In genomic region chr9:124118489-124118888, GRCm38 (mm10) we compare ENCODE assay signal across 8 mouse cellular contexts. TPM values are rescaled to one million over a fixed set of nuclear protein-coding genes. Genes with fewer than 3 reads are reported as not detected.
DNase-seq lines count a peak whose midpoint lies in the region; ATAC-seq and TF ChIP-seq lines count a peak whose summit lies in the region.

No protein-coding gene starts in this region.

- H3K4me1 ChIP-seq in heart, postnatal 0 days (ENCODE audit: control insufficient read depth, insufficient read depth) = no peaks in the 10 kb centered on the region
- no peaks in the 10 kb centered on the region for H3K4me1 ChIP-seq in heart, embryonic 12.5 days (replicated peaks)
- no peaks in the 10 kb centered on the region for H3K4me1 ChIP-seq in E14TG2a.4 (replicated peaks; ENCODE audit: low read depth, low read length)
- H3K4me1 ChIP-seq in hindbrain, embryonic 10.5 days (replicated peaks) = no peaks in the 10 kb centered on the region

- TF ChIP-seq EP300 in heart, postnatal 0 days (IDR thresholded peaks at IDR 0.05; ENCODE audit: low read depth) = no peak

- DNase-seq in heart, postnatal 0 days (ENCODE audit: low spot score) = no peak
- peak; percentile 82 for DNase-seq in induced T-regulatory cell, adult 2 months (ENCODE audit: low read depth)
- DNase-seq in cerebellum, adult 8-10 months = no peak
- DNase-seq in urinary bladder, adult 2 months (ENCODE audit: low spot score) = no peak
- no peak for DNase-seq in hindbrain, embryonic 10.5 days (ENCODE audit: low spot score)

- no peak overlapping the region for H3K4me2 ChIP-seq in heart, postnatal 0 days (ENCODE audit: low read depth, low read length)
- H3K4me2 ChIP-seq in heart, embryonic 12.5 days = no peak overlapping the region

- WGBS in heart, postnatal 0 days = 85% methylated on average over 1 of the region's 1 CpGs
- WGBS in heart, embryonic 12.5 days = 88% methylated on average over 1 of the region's 1 CpGs
- WGBS in hindbrain, embryonic 10.5 days = 97% methylated on average over 1 of the region's 1 CpGs

- no peaks in the 10 kb centered on the region for H3K36me3 ChIP-seq in heart, postnatal 0 days (replicated peaks; ENCODE audit: control insufficient read depth, insufficient read depth, low read length)
- no peaks in the 10 kb centered on the region for H3K36me3 ChIP-seq in heart, embryonic 12.5 days
- H3K36me3 ChIP-seq in E14TG2a.4 (ENCODE audit: insufficient read depth, low read length) = no peaks in the 10 kb centered on the region
- H3K36me3 ChIP-seq in hindbrain, embryonic 10.5 days = no peaks in the 10 kb centered on the region

- H3K9ac ChIP-seq in heart, postnatal 0 days (replicated peaks; ENCODE audit: low read depth, low read length) = no peak overlapping the region
- no peak overlapping the region for H3K9ac ChIP-seq in heart, embryonic 12.5 days

- no peak for ATAC-seq in heart, postnatal 0 days (ENCODE audit: insufficient read depth, low read depth)
- no peak for ATAC-seq in heart, embryonic 12.5 days (ENCODE audit: insufficient number of reproducible peaks, low FRiP score)
- ATAC-seq in megakaryocyte-erythroid progenitor cell, adult 5-6 weeks (replicated peaks; ENCODE audit: low FRiP score, low TSS enrichment, poor library complexity, severe bottlenecking) = peak; percentile 99

- H3K27me3 ChIP-seq in heart, postnatal 0 days (ENCODE audit: control insufficient read depth, insufficient read depth, low read length) = no peaks in the 10 kb centered on the region
- no peaks in the 10 kb centered on the region for H3K27me3 ChIP-seq in heart, embryonic 12.5 days (replicated peaks)
- H3K27me3 ChIP-seq in E14TG2a.4 (ENCODE audit: insufficient read depth, low read length) = no peaks in the 10 kb centered on the region
- no peaks in the 10 kb centered on the region for H3K27me3 ChIP-seq in hindbrain, embryonic 10.5 days (ENCODE audit: insufficient read depth, poor library complexity, severe bottlenecking)

- no peak overlapping the region for H3K4me3 ChIP-seq in heart, postnatal 0 days (ENCODE audit: low read depth, low read length)
- H3K4me3 ChIP-seq in heart, embryonic 12.5 days = no peak overlapping the region
- no peak overlapping the region for H3K4me3 ChIP-seq in E14TG2a.4 (replicated peaks; ENCODE audit: low read length)
- H3K4me3 ChIP-seq in hindbrain, embryonic 10.5 days = no peak overlapping the region

- H3K27ac ChIP-seq in heart, postnatal 0 days (ENCODE audit: low read depth) = no peak overlapping the region
- no peak overlapping the region for H3K27ac ChIP-seq in heart, embryonic 12.5 days (ENCODE audit: poor library complexity, severe bottlenecking)
- H3K27ac ChIP-seq in hindbrain, embryonic 10.5 days = no peak overlapping the region

- peak; percentile 21; the same call in 1 of the 2 replicates for TF ChIP-seq CTCF in heart, postnatal 0 days (IDR thresholded peaks at IDR 0.05; ENCODE audit: low read depth)
- 0 out of 2 replicates have a peak, but pooled peaks have one; percentile 5 for TF ChIP-seq CTCF in E14TG2a.4 (conservative IDR thresholded peaks at IDR 0.05; ENCODE audit: low read length)

- H3K9me3 ChIP-seq in heart, postnatal 0 days (replicated peaks; ENCODE audit: control insufficient read depth, low read length) = no peaks in the 10 kb centered on the region
- no peaks in the 10 kb centered on the region for H3K9me3 ChIP-seq in heart, embryonic 12.5 days (replicated peaks)
- peaks cover 4% of the 10 kb centered on the region; the same call in 1 of the 2 replicates for H3K9me3 ChIP-seq in E14TG2a.4 (ENCODE audit: low read length)
- no peaks in the 10 kb centered on the region for H3K9me3 ChIP-seq in hindbrain, embryonic 10.5 days

RNA-seq across cellular contexts. Expression of gene Ccr5, which starts 2.9 kb away (rescaled TPM):
- total RNA-seq in heart, postnatal 0 days (2014; rRNA removed; ENCODE audit: low replicate concordance) = 0.31 TPM in 1 of 2 replicates, not detected in the other
- 0.70 and 0.89 TPM in 2 replicates for polyA plus RNA-seq in heart, postnatal 0 days (2015; fragmentation: Nextera tagmentation; extraction: Ambion mirVana)
- 0.18 and 0.53 TPM in 2 replicates for polyA plus RNA-seq in heart, embryonic 12.5 days (2016; fragmentation: Nextera tagmentation; extraction: Ambion mirVana)
- not detected in 2 replicates for total RNA-seq in megakaryocyte-erythroid progenitor cell, adult 5-6 weeks (2014; fragmentation: Nextera tagmentation)
- total RNA-seq in megakaryocyte-erythroid progenitor cell, adult 5-6 weeks (2017) = 0.27 and 5.4 TPM in 2 replicates
- 2.9 and 5.2 TPM in 2 replicates for polyA plus RNA-seq in urinary bladder, adult 2 months (2012; rRNA removed)
- polyA plus RNA-seq in hindbrain, embryonic 10.5 days (2016; fragmentation: Nextera tagmentation; extraction: Ambion mirVana) = 0.76 and 0.78 TPM in 2 replicates

RNA-seq across cellular contexts. Expression of gene Ccr2, which starts 16.7 kb away (rescaled TPM):
- 5.0 TPM in 1 of 2 replicates, not detected in the other for total RNA-seq in heart, postnatal 0 days (2014; rRNA removed; ENCODE audit: low replicate concordance)
- 0.71 and 0.89 TPM in 2 replicates for polyA plus RNA-seq in heart, postnatal 0 days (2015; fragmentation: Nextera tagmentation; extraction: Ambion mirVana)
- polyA plus RNA-seq in heart, embryonic 12.5 days (2016; fragmentation: Nextera tagmentation; extraction: Ambion mirVana) = 0.24 and 0.28 TPM in 2 replicates
- 0.37 and 1.3 TPM in 2 replicates for total RNA-seq in megakaryocyte-erythroid progenitor cell, adult 5-6 weeks (2014; fragmentation: Nextera tagmentation)
- total RNA-seq in megakaryocyte-erythroid progenitor cell, adult 5-6 weeks (2017) = 6.9 and 23.4 TPM in 2 replicates
- 10.9 and 11.1 TPM in 2 replicates for polyA plus RNA-seq in urinary bladder, adult 2 months (2012; rRNA removed)
- 0.05 and 0.09 TPM in 2 replicates for polyA plus RNA-seq in hindbrain, embryonic 10.5 days (2016; fragmentation: Nextera tagmentation; extraction: Ambion mirVana)
